Mouse (Mus musculus) neural tube, embryonic 15.5 days (tissue): ENCODE measurements around the gene Tmco5b. TPM values are rescaled to one million over a fixed set of nuclear protein-coding genes. Genes with fewer than 3 reads are reported as not detected.

Source experiments
- polyA plus RNA-seq: library from polyadenylated mRNA; unstranded; fragments of >200 nt; fragmentation: Nextera tagmentation; extraction: Ambion mirVana; gene quantifications from 2 replicates; pipeline ENCODE4 v1.2.1, GENCODE M21; 2015

Tmco5b gene
- polyA plus RNA-seq, 1 experiment from 2014 or later, result not detected

Other genes starting within 250 kb of the Tmco5b start
- gene Ryr3, start 68.6 kb upstream of the Tmco5b start, polyA plus RNA-seq, result 5.6 and 7.7 TPM in 2 replicates
- gene Fmn1, start 42.0 kb downstream of the Tmco5b start, polyA plus RNA-seq, result 0.56 and 1.1 TPM in 2 replicates